Mouse (Mus musculus) cerebellum, postnatal 25 days (tissue): ENCODE measurements at regions not wholly inside any gene's neighbourhood (a gene's known extent, or its start where the extent isn't known, plus 50 kb on each side); places are given as distances from the start of the nearest gene placed in this dataset.
A peak's percentile ranks its signal among the peaks of the same experiment; 100 is the strongest.

ENCODE experiments used
- DNase-seq, 2 experiments: peaks; one replicate each; pipeline ENCODE4 v3.0.0; 2021; ENCODE audit warnings: mixed read lengths in 2 of 2

DNA sequence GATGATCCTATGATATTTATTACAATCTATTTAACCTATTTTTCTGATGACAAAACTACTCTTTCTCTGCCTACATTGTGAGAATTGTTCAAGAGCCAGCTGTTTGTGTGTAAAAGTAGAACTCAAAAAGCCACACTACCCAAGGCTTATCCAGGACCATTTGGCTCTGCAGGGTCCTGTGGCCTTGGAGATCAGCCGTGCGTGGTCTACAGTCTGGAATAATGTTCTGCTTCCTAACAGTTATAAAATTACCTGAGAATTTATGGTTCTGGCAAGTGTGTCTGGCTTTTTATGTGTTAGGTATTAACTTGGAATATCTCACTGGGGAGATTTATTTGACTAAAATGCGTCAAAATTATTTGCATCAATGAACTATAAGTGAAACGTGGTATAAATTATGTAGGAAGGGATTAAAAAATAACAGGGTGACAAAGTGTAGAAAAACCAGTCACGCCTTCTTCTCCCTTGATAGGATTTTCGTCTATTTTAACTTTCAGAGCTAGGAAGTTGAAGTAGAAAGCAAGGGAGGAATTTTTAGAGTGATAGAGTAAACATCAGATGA, 1789.0 kb upstream of the Gm7489 start:
- no peak for DNase-seq

DNA sequence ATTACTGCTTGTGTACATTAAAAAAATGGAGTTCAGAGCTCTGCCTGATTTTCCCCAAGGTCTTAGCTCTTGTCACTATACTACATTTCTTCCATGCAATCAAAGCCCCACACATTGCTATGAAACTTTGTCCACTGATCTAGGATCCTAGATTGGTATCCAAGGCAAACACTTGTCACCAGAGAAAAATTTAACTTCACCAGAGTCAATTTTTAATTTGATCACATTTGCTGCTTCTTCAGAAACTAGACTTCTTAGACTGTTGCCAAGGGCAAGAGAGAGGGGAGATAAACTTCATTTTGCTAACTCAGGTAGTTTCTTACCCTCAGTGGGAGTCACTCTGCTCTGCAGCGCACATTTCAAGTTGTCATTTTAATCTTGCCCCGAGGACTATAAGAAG, 1775.9 kb upstream of the Gm7489 start:
- no peak for DNase-seq

DNA sequence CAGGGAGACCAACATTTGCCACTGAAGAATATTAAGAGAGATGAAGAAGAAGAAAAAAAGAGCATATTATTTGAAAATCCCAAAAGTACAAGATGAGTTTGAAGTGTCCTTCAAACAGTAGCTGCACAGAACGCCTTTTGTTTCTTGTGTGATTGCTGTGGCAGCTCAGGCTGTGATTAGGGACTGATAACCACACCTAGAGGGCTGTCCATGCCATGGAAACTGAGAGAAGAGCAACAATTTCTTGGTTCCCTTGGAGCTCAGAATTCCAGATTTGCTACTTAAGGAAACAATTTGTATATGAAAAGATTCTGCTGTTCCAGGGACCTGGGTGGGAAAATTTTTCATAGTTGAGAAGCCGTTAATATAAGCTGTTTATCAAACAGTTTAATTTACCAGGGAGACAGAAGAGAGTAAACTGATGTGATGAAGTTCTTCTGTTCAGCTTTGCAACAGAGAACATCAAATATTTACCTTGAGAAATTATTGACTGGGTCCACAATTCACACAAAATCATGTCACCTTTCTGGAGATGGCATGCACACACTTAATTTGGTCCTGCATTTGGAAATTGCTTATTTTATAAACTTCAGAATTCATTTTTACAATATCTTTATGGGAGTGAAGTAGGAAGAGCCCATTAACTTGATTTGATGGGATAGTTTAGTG, 1770.2 kb upstream of the Gm7489 start:
- DNase-seq = no peak

DNA sequence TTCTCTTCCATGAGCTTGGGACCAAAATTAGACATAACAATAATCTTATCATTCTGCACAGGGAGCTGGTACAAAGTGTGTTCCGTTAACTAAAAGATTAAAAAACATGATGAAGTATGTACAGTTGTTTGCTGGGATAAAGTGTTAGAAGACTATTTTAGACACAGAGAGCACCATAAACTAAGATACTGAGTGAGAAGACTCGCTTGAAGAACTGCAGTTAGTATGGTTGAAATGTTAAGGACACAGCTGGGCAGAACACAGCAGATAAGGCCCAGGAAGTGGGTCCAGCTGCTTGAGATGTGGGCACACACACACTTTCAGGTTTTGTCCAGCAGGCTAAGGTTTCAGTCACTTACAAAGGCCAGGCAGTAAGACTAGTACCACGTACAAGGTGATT, 1748.0 kb upstream of the Gm7489 start:
- no peak for DNase-seq

DNA sequence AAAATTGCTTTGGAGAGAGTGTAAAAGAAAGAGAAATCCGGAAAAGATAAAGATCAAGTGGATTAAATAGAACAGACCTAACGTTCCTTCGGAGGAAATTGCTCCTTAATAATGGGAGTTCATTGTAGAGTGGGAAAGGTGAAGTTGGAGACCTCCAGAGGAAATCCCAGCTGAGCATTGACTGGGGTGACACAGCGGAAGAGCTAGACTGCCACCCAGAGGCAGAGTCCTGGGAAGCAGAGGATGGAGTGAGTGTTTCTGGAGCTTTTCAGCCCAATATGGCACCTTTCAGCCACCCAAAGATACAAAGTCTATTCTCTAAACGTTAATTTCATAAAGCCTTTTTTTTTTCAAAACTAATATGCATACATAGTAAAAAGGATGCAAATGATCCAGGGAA, 1731.3 kb upstream of the Gm7489 start:
- peak in 1 of 2 experiments; percentile 49 for DNase-seq

DNA sequence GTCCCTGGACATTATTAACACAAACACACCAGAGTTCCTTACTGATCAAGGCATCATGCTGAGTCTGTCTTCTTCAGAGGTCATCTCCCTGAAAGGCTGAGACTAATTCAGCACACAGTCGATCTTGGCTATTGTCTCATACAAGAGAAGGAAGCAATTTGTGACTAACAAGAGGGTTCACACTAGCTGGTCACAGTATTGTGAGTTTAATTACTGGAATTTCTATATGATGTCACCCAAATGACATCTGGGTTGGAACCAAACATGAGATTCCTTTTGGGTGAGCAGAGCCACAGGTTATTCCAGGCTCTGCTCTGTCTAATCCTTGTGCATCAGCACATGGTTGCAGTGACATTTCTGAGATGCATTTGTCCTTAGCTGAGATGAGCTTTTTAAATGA, 1728.9 kb upstream of the Gm7489 start:
- no peak for DNase-seq

DNA sequence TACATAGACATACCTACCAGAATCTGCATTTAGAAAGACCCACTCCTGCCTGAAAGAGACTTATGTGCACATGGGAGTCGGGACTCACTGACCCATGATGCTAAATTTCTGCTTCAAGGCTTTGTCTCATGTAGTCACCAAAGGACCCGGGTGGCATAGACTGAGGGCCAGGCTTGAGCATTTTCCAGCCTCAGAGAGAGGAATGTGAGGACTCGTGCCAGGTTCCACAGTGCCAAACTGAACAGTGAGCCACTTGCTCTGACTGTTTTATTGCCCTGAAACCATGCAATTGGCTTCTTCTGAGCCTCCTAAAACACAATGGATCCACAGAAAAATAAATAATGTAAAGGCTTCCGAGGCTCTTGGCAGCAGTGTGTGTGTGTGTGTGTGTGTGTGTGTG, 1727.9 kb upstream of the Gm7489 start:
- DNase-seq = peak; percentile 64 to 77

DNA sequence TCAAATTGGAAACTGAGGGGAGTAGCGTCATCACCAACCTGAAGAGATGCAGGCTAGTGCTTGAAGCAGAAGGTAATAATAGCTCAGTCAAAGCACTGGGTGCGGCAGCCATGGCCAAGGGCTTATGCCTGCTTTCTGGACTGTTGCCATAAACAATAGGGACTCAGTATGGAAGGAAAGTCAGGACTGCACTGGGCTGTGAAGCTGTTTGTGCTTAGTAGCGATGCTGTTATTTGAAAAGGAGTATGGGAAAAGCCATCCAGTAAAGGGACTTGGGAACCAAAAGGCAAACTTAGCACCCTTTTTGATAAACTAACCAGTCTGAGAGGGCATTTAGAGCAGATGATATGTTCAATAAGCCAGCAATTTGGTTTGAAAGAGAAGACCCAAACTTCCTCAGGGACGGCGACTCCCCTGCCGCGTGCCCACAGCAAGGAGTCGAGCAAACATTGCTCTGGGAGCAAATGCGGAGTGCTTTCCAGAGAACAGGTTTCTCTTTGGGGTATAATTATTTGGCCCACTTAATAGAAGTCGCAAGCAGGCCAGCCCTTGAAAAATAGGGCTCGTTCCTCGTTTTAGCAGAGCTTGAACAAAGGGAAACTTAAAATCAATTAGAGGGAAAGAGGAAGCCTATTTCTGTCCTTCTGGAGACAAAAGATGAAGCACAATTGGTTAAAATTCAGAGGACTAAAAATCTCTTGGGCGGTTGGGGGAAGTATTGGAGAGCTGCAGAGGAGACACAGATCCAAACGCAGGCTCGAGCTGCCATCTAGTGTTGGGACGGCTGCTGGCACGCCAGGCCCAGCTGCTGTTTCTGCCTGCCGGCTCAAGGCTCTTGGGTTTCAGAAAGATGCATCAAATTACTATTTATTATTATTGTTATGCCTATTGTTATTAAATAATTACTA, 1724.3 kb upstream of the Gm7489 start:
- DNase-seq = peak; percentile 90 to 94

DNA sequence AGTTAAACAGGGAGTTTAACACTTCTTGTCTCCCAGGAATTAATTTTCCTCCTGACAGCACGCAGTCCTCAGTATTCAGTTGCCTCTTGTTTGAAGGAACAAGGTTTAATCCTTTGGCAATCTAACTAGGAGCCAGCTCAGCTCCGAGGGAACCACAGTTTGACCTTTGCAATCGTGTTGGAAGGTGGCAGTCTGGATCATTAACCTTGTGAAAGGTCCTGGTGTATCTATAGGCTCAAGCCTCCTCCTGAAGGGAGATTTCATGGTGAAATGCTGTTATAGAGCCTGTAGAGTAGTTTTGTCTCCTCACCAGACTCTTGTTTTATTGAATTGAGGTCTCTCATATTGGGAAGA, 1723.6 kb upstream of the Gm7489 start:
- no peak for DNase-seq

DNA sequence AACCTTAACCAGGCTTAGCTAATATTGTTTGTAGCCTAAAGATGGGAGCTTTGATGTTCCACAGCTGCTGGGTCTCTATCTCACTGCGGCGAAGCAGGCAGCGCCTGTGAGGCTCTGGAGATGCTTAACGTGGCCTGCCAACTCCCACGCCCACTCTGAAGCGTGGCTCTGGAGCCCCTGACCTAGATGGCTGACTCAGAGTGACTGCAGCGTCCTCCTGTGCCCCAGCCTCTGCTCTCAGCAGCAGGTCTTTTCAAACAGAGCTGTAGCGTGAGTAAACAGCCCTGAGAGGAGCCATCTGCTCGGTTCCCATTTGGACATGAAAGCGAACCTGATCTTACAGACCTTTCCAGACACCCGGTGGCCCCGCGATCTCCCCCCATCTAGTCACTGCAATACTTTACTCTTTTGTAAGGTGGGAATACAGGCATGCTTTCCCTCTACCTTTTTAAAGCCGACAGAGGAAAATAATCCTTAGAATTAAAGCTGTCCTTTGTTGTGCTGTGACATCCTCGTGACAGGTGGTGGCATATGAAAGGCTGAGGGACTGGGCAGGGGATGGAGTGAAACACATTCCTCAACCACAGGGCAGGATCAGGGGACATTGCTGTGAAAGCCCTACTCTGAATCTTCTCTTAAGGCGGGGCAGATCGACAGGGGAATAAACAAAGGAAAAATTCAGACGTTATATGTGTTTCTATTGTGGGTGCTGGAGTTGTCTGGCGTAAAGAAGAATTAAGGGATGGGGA, 1723.0 kb upstream of the Gm7489 start:
- DNase-seq = peak; percentile 84 to 86

DNA sequence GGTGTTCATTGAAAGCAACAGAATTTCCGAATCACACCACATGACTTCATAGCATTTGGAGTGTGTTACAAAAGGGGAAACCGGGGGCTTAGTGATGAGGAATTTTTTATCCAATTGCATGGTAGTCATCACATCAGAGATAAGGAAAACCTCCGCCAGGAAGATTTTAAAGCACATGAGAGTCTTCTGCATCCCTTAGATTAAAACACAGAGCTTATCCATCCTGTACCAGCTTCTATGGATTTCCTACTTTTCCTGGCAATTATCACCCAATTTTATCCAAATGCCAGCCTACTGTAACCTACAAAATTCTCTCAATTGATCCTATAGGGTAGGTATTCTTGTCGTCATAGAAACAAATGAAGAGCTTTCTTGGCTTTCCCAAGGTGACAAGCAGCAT, 1718.6 kb upstream of the Gm7489 start:
- DNase-seq = no peak

DNA sequence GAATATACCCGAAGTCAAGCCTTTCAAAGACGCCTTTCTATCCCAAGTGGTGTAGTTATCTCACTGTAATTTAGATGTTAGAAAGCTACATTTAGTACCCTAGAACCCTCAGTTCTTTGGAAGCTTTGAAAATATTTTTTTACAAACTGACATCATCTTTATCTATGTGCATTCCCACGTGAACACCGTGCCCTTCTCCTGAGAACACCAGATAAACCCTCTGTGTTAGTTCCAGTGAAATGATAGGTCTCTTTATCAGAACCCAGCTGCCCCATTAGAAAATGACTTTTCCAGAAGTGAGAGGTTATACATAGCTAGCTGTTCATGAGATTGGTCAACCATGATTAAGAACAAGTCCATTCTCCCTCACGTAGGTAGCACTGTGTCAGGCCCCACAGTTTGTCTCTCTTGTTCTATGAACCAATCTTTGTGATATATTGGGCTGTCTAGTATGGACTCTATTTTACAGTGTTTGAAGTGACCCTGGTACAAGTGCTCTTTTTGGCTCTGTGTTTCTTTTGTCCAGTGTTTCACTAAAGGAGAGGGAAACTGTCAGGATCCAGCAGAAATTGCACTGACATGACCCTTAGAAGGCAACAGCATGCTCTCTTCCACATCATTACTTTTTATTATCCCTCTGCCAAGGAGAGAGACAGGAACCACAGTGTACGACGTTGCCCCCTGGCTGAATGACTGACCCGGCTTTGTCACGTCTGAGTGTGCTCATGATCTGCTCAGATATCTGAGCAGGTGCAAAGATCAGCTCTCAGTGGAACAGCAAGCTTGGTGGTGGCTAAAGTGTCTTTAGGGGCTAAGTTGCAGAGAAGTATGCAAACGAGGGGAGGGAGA, 1717.9 kb upstream of the Gm7489 start:
- DNase-seq = peak in 1 of 2 experiments; percentile 31

DNA sequence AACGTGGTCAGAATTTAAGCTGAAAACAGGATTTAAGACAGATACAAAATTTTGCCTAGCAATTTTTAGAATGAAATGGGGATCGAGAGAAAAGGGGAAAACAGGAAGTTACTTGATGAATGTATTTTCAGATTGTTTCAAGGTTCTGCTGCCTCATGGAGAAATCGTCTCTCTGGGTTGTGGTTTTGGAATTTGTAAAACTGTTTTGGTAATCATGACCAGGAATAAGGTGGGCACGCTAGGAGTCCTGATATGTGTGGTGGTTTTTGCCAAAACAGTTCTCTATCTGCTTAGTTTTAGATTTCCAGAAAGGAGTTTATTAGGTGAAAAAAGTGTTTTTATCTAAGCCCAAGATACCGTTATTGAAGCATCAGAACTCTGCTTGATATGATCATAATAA, 1716.9 kb upstream of the Gm7489 start:
- no peak for DNase-seq

DNA sequence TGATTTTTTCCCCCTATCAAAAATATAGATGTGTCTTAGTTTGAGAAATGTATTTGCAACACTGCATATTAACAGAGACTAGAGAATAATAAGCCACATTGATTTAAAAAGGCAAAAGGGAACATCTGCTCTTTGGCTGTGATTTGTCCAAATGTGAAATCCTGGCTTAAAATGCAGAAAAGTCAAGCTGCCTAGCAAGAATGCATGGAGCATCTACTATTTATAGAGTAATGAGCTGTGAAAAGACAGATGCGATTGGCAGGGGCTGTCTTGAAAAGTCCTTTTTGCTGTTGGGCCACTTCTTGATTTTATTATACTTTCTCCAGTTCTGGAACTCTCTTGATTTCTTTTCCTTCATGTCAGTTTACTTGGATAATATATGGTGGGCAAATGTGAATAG, 1707.8 kb upstream of the Gm7489 start:
- DNase-seq = no peak

DNA sequence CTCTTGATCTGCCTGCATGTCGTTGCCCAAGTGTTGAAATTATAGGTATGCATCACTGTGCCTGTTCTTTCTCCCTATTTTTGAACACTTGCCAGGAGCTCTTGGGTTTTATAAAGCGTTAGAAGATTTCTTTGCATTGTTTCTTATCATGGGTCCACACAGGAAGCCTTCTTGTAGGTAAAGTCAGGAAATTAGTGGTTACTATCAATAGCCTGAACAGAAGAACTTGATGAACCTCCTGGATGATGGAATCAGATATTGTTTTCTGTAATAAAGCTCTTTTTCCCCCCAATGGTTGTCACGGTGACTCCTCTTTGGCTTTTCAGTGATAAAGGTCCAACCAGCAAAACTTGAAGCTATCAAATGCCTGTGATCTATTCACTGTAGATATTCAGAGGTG, 1706.0 kb upstream of the Gm7489 start:
- no peak for DNase-seq

DNA sequence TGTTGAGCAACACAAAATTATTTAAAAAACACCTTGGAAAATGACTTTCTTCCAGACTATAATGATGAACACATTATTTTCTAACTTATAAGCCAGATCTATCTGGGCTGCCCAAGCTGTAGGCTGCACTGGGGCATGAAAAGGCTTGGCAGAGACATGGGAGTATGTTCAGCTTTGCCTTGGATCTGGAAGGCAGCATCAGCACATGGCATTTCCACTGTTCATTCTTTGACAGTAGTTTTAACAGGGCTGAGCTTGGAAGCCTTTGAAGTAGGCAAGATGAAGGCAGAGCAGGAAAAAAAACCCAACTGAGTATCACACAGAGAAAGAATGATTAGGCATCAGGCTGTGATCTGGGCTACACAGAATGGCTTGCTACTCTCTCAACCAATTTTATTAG, 1705.3 kb upstream of the Gm7489 start:
- DNase-seq = peak in 1 of 2 experiments; percentile 14

DNA sequence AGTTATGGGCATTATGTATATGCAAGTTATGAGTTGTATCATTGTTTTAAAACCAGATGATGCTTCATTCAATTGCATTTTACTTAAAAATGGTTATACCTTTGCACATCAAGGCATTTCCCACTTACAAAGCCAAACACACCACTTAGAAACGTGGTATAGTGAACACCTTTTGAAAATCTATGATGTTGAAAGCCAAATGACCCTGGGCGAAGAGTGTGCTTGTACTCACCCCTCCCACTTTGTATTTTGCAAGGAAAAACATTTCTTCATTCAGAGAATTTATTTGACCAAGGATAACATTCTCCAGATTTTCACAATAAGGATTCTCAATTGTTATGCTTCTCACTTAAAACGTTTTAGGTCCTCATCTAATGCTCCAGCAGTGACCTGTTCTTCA, 1693.5 kb upstream of the Gm7489 start:
- DNase-seq = no peak

DNA sequence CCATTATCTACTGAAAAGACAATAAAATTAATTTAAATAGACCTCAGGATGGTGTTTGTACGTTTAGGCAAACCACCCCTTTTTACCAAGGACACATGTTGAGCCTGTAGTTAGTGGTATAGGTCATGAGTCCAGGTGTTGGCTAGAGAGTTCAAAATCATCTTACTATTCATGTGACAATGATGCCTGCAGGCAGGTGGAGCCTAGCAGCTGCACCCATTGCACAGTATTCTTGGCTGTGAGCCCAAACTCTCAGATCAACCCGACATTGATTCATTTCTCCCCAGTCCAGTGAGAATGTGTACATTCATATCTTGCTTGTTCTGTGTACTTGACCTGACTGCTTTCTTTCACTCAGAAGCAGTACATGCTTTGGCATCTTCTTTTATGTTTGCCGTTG, 1677.4 kb upstream of the Gm7489 start:
- no peak for DNase-seq

DNA sequence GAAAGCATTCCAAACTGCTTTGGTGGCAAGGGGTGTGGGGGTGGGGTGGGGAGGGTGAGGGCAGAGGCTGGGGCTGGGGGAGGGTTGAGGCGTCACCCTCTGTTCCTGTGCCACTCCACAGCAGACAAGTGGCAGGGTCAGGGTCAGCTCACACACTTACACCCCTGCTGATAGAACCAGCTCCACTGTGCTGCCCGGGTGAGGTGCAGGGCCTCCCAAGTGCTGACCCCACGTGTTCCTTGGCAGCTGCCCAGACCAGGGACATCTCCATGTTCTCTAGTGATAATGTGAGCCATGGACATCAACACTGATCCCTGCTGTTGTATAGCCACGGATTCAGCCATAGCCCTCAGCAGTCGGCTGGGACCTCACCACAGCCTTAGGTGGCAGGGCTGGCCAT, 1652.3 kb upstream of the Gm7489 start:
- no peak for DNase-seq

DNA sequence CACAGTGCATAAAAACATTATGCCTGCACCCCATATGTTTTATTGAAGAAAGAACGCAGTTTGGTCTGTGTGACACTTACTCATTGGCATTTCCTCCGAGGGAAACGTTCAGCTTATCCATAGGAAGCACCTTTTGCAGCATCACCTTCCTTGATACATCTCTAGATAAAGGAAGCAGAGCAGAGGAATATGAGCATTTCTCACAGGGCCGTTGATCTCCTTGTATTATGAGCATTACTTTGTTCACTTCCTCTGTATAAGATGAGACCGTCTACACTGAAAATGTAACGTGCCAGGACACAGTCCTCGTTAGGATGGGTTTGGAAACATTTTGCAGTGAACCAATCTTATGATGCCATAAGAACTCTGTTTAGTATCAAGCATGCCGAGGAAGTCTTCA, 1648.5 kb upstream of the Gm7489 start:
- DNase-seq = no peak

DNA sequence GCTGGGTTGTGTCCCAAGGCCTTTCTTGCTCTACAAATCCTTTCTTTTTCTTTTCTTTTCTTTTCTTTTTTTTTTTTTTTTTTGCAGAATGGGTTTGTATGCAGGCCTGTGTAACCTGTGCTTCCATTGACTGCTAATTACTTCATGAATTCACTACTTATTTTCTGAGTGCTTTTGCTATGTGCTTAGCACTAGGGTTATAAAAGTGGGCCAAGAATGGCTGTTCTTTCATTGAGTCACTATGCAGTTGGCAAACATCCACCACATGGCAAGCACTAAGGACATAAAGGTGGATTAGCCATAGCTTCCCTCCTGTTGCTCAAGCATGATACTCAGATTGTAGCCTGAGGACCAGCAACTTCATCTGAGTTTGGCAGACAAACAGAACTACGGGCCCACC, 1641.8 kb upstream of the Gm7489 start:
- no peak for DNase-seq
